Mouse (Mus musculus): ENCODE measurements around the gene Smchd1.

Gene Smchd1

DNA sequence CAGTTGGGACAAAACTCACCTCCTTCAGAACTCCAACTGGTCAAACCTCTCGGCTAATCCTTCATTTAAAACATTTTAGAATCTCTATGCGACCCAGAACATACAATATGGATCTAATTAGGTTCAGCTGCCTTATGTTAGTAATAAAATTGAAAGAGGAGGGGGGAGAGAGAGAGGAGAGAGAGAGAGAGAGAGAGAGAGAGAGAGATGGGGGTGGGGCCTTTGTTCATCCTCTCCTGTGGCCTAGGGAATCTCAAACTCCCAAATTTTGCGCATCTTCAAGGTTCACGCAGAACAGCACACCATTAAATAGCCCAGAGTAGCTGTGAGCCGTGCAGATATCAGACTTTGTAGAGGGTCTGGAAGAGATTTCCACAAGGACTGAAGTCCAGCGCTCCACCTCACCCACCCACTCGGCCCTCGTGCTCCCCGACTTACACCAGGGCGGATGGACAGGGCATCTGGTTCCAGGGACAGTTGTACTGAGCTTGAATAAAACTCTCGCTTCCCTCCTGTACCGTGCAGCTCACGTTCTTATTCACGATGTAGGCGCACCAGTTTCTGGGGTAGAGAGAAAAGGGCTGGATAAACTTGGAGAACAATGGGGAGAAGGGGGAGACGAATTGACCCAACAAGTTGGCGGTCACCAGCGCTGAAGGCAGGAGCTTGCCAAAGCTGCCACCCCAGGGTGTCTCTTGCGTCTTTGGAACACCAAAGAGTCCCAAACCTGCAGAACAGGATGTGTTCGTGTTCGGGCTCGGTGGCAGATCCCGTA, 165.2 kb downstream of the Smchd1 start:
- no peak for DNase-seq (ENCODE audit: low read depth)

GRCm38 (mm10) chr17:71309141-71309540, 166.0 kb downstream of the Smchd1 start:
- DNase-seq (ENCODE audit: low read depth), result no peak

DNA sequence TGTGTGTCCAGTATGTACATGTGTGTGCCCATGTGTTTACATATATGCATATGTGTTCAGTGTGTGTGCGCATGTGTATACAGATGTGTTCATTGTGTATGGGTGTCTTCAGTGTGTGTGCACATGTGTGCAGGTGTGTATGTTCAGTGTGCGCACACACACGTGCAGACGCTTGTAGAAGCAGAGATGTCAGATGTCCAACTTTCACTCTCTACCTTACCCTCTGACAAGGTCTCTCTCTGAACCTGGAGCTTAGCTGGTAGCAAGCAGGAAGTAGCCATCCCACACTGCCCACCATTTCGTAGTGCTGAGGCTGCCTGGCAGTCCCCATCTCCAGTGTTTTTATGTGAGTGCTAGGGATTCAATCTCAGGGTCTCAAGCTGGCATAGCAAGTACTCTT, 166.8 kb downstream of the Smchd1 start:
- DNase-seq (ENCODE audit: low read depth), result no peak

- no peak for DNase-seq (ENCODE audit: low read depth)
Measured at GRCm38 (mm10) chr17:71307251-71307790, 167.8 kb downstream of the Smchd1 start.

- DNase-seq (ENCODE audit: low read depth), result no peak
Measured at GRCm38 (mm10) chr17:71306716-71307115, 168.4 kb downstream of the Smchd1 start.

GRCm38 (mm10) chr17:71306091-71306490, 169.1 kb downstream of the Smchd1 start:
- no peak for DNase-seq (ENCODE audit: low read depth)

- DNase-seq (ENCODE audit: low read depth), result no peak
Measured at GRCm38 (mm10) chr17:71303444-71303843, 171.7 kb downstream of the Smchd1 start.

GRCm38 (mm10) chr17:71301413-71301812, 173.7 kb downstream of the Smchd1 start:
- no peak for DNase-seq (ENCODE audit: low read depth)

- DNase-seq (ENCODE audit: low read depth), result peak; percentile 63
Measured at GRCm38 (mm10) chr17:71300338-71300737, 174.8 kb downstream of the Smchd1 start.

GRCm38 (mm10) chr17:71299879-71300278, 175.3 kb downstream of the Smchd1 start:
- no peak for DNase-seq (ENCODE audit: low read depth)

DNA sequence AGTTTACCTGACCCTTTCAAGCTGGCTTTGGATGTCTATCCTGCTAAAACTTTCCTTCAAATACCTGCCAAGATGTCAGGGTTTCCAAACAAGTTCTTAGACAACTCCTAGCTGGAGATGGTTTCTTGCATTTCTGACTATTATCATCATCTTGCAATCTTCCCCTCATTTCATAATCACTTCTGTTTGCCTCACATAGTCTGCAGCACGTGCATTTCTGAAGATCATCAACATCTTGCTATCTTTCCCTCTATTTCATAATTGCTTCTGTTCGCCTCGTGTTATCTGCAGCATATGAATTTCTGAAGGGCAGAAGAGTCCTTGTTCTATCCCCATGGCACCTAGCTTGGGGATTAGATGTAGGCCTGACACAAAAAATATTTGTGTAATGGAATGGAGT, 180.6 kb downstream of the Smchd1 start:
- no peak for DNase-seq (ENCODE audit: low read depth)

Measured in fibroblast of lung, adult 2 months (primary cell).